Mouse (Mus musculus) intestine, embryonic 14.5 days (tissue): ENCODE results near the gene Mlph. TPM values are rescaled to one million over a fixed set of nuclear protein-coding genes. Genes with fewer than 3 reads are reported as not detected.

Experiments used
- ATAC-seq: fragments of 200-750 bp; cut with Nextera tagmentation; replicated peaks from 2 replicates; pipeline ENCODE4 v1.8.0; 2017; ENCODE audit warnings: low read depth, moderate number of reproducible peaks, moderate TSS enrichment, moderate library complexity; ENCODE audit not compliant: low FRiP score, low TSS enrichment
- DNase-seq: peaks from one replicate; pipeline ENCODE4 v3.0.0-alpha.2; 2018; ENCODE audit warnings: low spot score
- H3K27ac ChIP-seq: fragments of 300-500 bp; sonication (generic); 2 replicates; pipeline ENCODE4 v1.5.1; 2014; ENCODE audit warnings: low read depth, mild to moderate bottlenecking, control low read depth
- H3K27me3 ChIP-seq: fragments of 300-500 bp; sonication (generic); replicated peaks from 2 replicates; pipeline ENCODE4 v1.6.1; 2014; ENCODE audit warnings: low read length, control low read depth; ENCODE audit not compliant: control insufficient read depth, insufficient read depth
- H3K36me3 ChIP-seq: fragments of 300-500 bp; sonication (generic); 2 replicates; pipeline ENCODE4 v1.6.1; 2014; ENCODE audit warnings: low read length, control low read depth; ENCODE audit not compliant: control insufficient read depth, insufficient read depth
- H3K4me1 ChIP-seq: fragments of 300-500 bp; sonication (generic); replicated peaks from 2 replicates; pipeline ENCODE4 v1.6.1; 2014; ENCODE audit warnings: low read length, control low read depth, mixed read lengths; ENCODE audit not compliant: control insufficient read depth, insufficient read depth
- H3K4me2 ChIP-seq: fragments of 300-500 bp; sonication (generic); 2 replicates; pipeline ENCODE4 v1.6.1; 2014; ENCODE audit warnings: low read length
- H3K4me3 ChIP-seq: fragments of 300-500 bp; sonication (generic); 2 replicates; pipeline ENCODE4 v1.5.1; 2014; ENCODE audit warnings: low read depth, low read length, control low read depth, mixed read lengths
- H3K9ac ChIP-seq: fragments of 300-500 bp; sonication (generic); 2 replicates; pipeline ENCODE4 v1.6.1; 2014; ENCODE audit warnings: mild to moderate bottlenecking, low read length
- H3K9me3 ChIP-seq: fragments of 300-500 bp; sonication (generic); 2 replicates; pipeline ENCODE4 v1.6.1; 2016; ENCODE audit warnings: low read length, control low read depth; ENCODE audit not compliant: control insufficient read depth
- WGBS: fragments of 180-500 bp; shearing (Covaris S2); extraction: QIAGEN DNeasy Blood & Tissue Kit; methylation state at CpG from one replicate; pipeline ENCODE4 v1.1.7; 2014; 5-methylcytosine and 5-hydroxymethylcytosine counted together
- polyA plus RNA-seq: library from polyadenylated mRNA; unstranded; fragments of >200 nt; fragmentation: Nextera tagmentation; extraction: Ambion mirVana; gene quantifications from 2 replicates; pipeline ENCODE4 v1.2.1, GENCODE M21; 2014

The Mlph gene
- polyA plus RNA-seq, 1 experiment from 2014 or later: 0.96 TPM

DNA sequence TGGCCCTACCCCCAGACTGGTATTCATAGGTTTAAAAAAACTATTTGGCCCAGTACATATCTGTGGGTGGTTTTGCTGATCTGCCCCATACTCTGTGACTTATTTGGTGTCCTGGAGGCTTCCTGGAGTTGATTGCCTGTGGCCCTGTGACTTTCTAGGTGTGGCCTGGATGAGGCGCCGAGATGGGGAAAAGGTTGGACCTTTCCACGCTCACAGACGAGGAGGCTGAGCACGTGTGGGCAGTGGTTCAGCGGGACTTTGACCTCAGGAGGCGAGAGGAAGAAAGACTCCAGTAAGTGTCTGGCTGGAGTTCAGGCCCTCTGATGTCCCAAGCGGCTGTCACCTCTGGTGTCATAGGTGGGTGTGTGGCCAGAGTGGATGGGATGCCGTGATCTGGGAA, 6.8 kb downstream of the Mlph start:
- no peaks in the 10 kb centered on the region for H3K27me3 ChIP-seq
- 86% methylated on average over 9 of the region's 9 CpGs for WGBS
- no peak overlapping the region for H3K4me3 ChIP-seq
- H3K4me1 ChIP-seq: no peaks in the 10 kb centered on the region
- no peaks in the 10 kb centered on the region for H3K9me3 ChIP-seq
- DNase-seq (no peak), ATAC-seq (no peak)
- H3K27ac ChIP-seq: no peak overlapping the region
- no peak overlapping the region for H3K9ac ChIP-seq
- no peak overlapping the region for H3K4me2 ChIP-seq
- no peaks in the 10 kb centered on the region for H3K36me3 ChIP-seq

- 73% methylated on average over 4 of the region's 4 CpGs for WGBS
- Histone ChIP-seq H3K4me2 (no peak overlapping the region), H3K36me3 (no peaks in the 10 kb centered on the region), H3K27ac (no peak overlapping the region), H3K27me3 (no peaks in the 10 kb centered on the region), H3K9ac (no peak overlapping the region), H3K4me3 (no peak overlapping the region), H3K4me1 (peaks cover 9% of the 10 kb centered on the region; the same call in 1 of the 2 replicates), H3K9me3 (no peaks in the 10 kb centered on the region)
- no peak for ATAC-seq
- no peak for DNase-seq
These were observed 11.1 kb downstream of the Mlph start for GRCm38 (mm10) chr1:90926030-90926429.

GRCm38 (mm10) chr1:90927308-90927707, 12.4 kb downstream of the Mlph start:
- DNase-seq (no peak), ATAC-seq (no peak; the same call in 1 of the 2 replicates)
- Histone ChIP-seq H3K27ac (no peak overlapping the region), H3K4me2 (peak overlapping the region; percentile 71), H3K4me3 (no peak overlapping the region), H3K27me3 (no peaks in the 10 kb centered on the region), H3K4me1 (peaks cover 9% of the 10 kb centered on the region; the same call in 1 of the 2 replicates), H3K36me3 (no peaks in the 10 kb centered on the region), H3K9ac (no peak overlapping the region), H3K9me3 (no peaks in the 10 kb centered on the region)
- WGBS: 35% methylated on average over 15 of the region's 15 CpGs

- no peaks in the 10 kb centered on the region for H3K36me3 ChIP-seq
- no peaks in the 10 kb centered on the region for H3K9me3 ChIP-seq
- ATAC-seq (peak; percentile 61), DNase-seq (no peak)
- H3K27ac ChIP-seq: no peak overlapping the region
- H3K4me3 ChIP-seq: peak overlapping the region; percentile 29
- no peaks in the 10 kb centered on the region for H3K27me3 ChIP-seq
- H3K4me2 ChIP-seq: peak overlapping the region; percentile 71
- peak overlapping the region; percentile 21; the same call in 1 of the 2 replicates for H3K9ac ChIP-seq
- peaks cover 9% of the 10 kb centered on the region; the same call in 1 of the 2 replicates for H3K4me1 ChIP-seq
- 3% methylated on average over 23 of the region's 23 CpGs for WGBS
These were observed 13.2 kb downstream of the Mlph start for GRCm38 (mm10) chr1:90927929-90928574.

- Histone ChIP-seq H3K27me3 (no peaks in the 10 kb centered on the region), H3K36me3 (no peaks in the 10 kb centered on the region), H3K4me1 (peaks cover 9% of the 10 kb centered on the region; the same call in 1 of the 2 replicates), H3K9ac (no peak overlapping the region), H3K4me3 (peak overlapping the region; percentile 29; the same call in 1 of the 2 replicates), H3K4me2 (peak overlapping the region; percentile 71), H3K27ac (no peak overlapping the region), H3K9me3 (no peaks in the 10 kb centered on the region)
- DNase-seq (peak; percentile 95), ATAC-seq (0 out of 2 replicates have a peak, but pooled peaks have one; percentile 47)
- WGBS: 8% methylated on average over 6 of the region's 6 CpGs
These were observed 13.7 kb downstream of the Mlph start for GRCm38 (mm10) chr1:90928575-90928934.

DNA sequence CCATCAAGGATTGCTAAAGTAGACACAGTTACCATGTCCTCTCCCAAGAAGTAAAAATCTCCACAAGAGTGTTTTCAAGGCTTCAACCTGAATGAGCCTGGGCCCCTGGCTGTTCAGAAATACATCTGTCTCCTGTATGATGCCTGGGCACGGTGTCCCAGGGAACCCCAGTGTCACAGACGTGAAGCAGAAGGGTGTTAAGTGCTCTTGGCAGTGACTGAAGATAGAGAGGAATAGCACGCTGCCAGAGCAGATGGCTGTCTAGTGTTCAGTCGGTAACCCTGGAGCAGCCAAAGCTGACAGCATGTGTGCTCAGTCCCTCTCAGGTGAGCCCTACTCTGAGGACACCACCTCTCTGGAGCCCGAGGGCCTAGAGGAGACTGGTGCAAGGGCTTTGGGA, 18.1 kb downstream of the Mlph start:
- Histone ChIP-seq H3K9me3 (no peaks in the 10 kb centered on the region), H3K27ac (no peak overlapping the region), H3K4me3 (no peak overlapping the region), H3K9ac (no peak overlapping the region), H3K36me3 (no peaks in the 10 kb centered on the region), H3K4me2 (no peak overlapping the region), H3K27me3 (no peaks in the 10 kb centered on the region), H3K4me1 (peaks cover 4% of the 10 kb centered on the region; the same call in 1 of the 2 replicates)
- DNase-seq (no peak), ATAC-seq (no peak)
- WGBS: 76% methylated on average over 5 of the region's 5 CpGs

DNA sequence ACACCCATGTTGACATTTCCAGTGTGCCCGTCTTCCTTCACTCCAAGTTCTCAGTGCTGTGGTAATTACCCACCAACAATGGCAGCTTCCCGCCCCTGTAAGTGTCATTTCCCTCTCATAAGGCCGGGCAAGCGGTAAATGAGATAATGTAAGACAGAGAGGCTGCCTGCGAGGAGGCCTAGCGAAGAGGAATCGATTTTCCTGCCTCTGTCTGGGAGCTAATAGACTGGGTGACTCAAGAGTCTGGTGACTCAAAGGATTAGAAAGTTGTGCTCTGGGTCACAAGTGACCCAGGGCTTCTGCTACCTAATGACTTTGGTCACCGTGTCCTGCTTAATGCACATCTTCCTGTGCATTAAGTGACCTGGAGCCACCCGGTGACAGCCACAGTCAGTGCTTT, 22.1 kb downstream of the Mlph start:
- Histone ChIP-seq H3K9me3 (no peaks in the 10 kb centered on the region), H3K4me3 (no peak overlapping the region), H3K4me1 (no peaks in the 10 kb centered on the region), H3K9ac (no peak overlapping the region), H3K4me2 (no peak overlapping the region), H3K27ac (no peak overlapping the region), H3K27me3 (no peaks in the 10 kb centered on the region), H3K36me3 (no peaks in the 10 kb centered on the region)
- 67% methylated on average over 9 of the region's 9 CpGs for WGBS
- ATAC-seq (no peak), DNase-seq (no peak)

GRCm38 (mm10) chr1:90939980-90940379, 25.1 kb downstream of the Mlph start:
- WGBS: 75% methylated on average over 4 of the region's 4 CpGs
- Histone ChIP-seq H3K9me3 (no peaks in the 10 kb centered on the region), H3K4me2 (no peak overlapping the region), H3K27me3 (no peaks in the 10 kb centered on the region), H3K4me1 (no peaks in the 10 kb centered on the region), H3K4me3 (no peak overlapping the region), H3K27ac (no peak overlapping the region), H3K9ac (no peak overlapping the region), H3K36me3 (no peaks in the 10 kb centered on the region)
- DNase-seq: no peak
- no peak for ATAC-seq

DNA sequence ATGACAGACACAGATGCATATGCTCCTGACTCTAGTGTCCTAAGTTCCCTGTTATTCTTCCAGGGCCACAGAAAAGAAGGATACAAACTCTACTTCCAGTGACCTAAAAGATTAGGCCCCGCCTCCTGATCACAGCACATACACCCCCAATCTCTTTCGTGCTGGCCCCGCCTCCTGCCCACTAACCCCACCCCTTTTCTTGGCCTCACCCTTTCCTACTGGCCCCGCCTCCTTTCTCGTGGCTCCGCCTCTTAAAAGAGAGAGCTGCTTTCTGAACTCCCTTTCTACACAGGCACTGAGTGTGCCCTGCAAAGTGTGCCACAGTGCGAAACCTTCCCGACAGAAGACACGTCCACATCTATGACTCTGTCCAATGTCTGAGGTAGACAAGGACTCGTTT, 30.3 kb downstream of the Mlph start:
- no peak overlapping the region for H3K9ac ChIP-seq
- no peak overlapping the region for H3K4me3 ChIP-seq
- ATAC-seq (no peak), DNase-seq (no peak)
- no peaks in the 10 kb centered on the region for H3K36me3 ChIP-seq
- H3K4me2 ChIP-seq: no peak overlapping the region
- H3K27me3 ChIP-seq: no peaks in the 10 kb centered on the region
- H3K9me3 ChIP-seq: no peaks in the 10 kb centered on the region
- no peaks in the 10 kb centered on the region for H3K4me1 ChIP-seq
- WGBS: 62% methylated on average over 10 of the region's 10 CpGs
- no peak overlapping the region for H3K27ac ChIP-seq
